Mouse (Mus musculus) G1E (cell line): ENCODE results near the gene Exo5.

Experiments
- CTCF ChIP-seq: IDR thresholded peaks from 2 replicates; pipeline ENCODE4 v1.5.1; 2012; ENCODE audit warnings: low read depth, low read length, inconsistent platforms, mixed read lengths
- GATA1 ChIP-seq: IDR thresholded peaks from 2 replicates; pipeline ENCODE4 v1.6.1; 2012; ENCODE audit warnings: borderline replicate concordance, low read length, inconsistent platforms, mixed read lengths
- POLR2AphosphoS5 ChIP-seq: IDR thresholded peaks from 2 replicates; pipeline ENCODE4 v1.6.1; 2012; ENCODE audit warnings: low read depth, low read length, inconsistent platforms; ENCODE audit not compliant: insufficient replicate concordance
- TAL1 ChIP-seq: conservative IDR thresholded peaks from 2 replicates; pipeline ENCODE4 v1.6.1; 2012; ENCODE audit warnings: low read depth, low read length, inconsistent platforms, mixed read lengths

- TF ChIP-seq CTCF = no peak
- no peak for TF ChIP-seq GATA1
- no peak for TF ChIP-seq TAL1
- TF ChIP-seq POLR2AphosphoS5 = no peak
These were observed 42.7 kb downstream of the Exo5 start for GRCm38 (mm10) chr4:120882002-120882625.
